Mouse (Mus musculus): ENCODE measurements around the gene Carmil1. TPM values are rescaled to one million over a fixed set of nuclear protein-coding genes. Genes with fewer than 3 reads are reported as not detected.

Carmil1 gene
- 6.3 and 7.5 TPM in 2 replicates for polyA plus RNA-seq (2014; fragmentation: Nextera tagmentation; extraction: Ambion mirVana)

DNA sequence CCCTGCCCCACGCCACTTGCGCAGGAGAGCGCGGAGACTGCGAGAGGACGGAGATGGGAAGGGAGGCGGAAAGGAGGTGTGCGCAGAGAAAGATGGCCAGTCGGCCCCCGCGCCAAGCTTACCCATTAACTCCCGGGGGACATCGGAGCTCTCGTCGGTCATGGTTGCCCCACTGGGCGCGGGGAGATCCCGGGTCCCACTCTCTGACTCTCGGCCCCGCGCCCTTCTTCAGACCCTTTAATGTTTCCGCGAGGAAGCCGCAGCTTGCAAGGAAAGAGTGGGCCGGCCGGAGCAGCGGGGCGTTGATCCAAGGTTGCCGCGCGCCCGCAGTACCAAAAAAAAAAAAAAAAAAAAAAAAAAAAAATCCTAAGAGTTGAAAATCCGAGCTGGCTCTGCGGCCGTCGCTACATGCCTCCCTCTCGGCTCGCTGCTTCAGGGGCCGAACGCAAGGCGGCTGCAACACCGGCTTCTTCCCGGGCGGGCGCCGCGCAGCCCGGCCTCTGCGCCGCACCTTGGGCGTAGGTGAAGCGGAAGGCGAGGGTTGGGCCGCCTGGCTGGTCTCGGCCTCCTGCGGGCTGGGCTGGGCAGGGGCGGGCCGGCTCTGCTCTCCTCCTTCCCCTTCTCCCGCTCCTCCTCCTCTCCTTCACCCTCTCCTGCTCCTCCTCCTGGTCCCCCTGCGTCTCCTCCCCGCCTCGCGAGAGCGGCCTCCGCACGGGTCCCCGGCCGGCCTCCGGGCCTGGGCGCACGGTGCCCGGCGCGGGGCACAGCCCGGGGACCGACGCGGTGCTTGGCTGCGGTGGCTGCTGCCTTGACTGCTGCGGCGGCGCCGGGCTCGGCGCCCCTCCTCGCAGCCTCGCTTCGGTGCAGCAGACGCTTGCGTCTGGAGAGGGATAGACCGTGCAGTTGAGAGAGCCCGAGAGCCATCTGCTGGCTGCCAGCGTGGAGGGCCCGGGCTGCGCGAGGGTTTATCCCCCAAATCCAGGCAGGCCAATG lies at the start of gene Carmil1:
Carmil1 (minus strand) TSS at position 357 of the 993 bp plus-strand sequence.
- peak; percentile 93 for ATAC-seq (ENCODE audit: insufficient number of reproducible peaks, insufficient read depth, low FRiP score, low read depth)
- Histone ChIP-seq H3K4me3 (ENCODE audit: control insufficient read depth in 1 of 2, insufficient read depth in 1 of 2, low read depth in 1 of 2, low read length in 2 of 2) (peak within 1 kb of the TSS; percentile 65 to 77), H3K9me3 (ENCODE audit: control insufficient read depth, low read length) (no peaks in the 10 kb centered on the region), H3K36me3 (ENCODE audit: control insufficient read depth, insufficient read depth, low read length) (no peaks in the 10 kb centered on the region), H3K9ac (ENCODE audit: low read length) (peak within 1 kb of the TSS; percentile 71), H3K27me3 (ENCODE audit: control insufficient read depth, insufficient read depth, low read length) (peaks cover 16% of the 10 kb centered on the region), H3K27ac (replicated peaks in 1 of 2; ENCODE audit: control insufficient read depth in 1 of 2, insufficient read depth in 1 of 2, low read depth in 2 of 2, low read length in 2 of 2) (peak within 1 kb of the TSS; percentile 38 to 59; a peak in 3 of 4 replicates), H3K4me2 (ENCODE audit: low read length) (peak within 1 kb of the TSS; percentile 99), H3K4me1 (ENCODE audit: control insufficient read depth in 2 of 2, insufficient read depth in 2 of 2, low read length in 2 of 2) (peaks cover 0 to 7% of the 10 kb centered on the region in 2 experiments; a peak in 2 of 4 replicates)
- WGBS = under 1% methylated on average over 83 of the region's 96 CpGs

DNA sequence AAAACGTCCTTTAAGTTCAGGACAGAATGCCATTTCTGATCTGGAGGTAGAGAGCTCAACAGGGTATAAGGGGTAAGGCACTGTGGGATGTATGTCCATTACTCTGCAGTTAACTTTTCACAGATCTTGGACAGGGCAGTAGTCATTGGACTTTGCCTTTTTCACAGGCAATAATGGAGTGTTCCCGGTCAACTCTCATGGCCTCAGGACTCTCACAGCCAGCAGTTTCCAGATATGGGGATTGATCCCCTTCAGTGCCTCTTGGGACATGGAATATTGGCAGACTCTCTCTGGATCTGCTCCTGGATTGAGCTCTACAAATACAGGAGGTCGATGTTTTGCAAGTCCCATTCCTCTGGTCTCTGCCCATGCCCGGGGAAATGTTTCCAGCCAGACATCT lies 49.5 kb upstream of the Carmil1 start:
- Histone ChIP-seq H3K4me1 (ENCODE audit: control insufficient read depth in 2 of 2, insufficient read depth in 2 of 2, low read length in 2 of 2) (no peaks in the 10 kb centered on the region), H3K4me2 (ENCODE audit: low read length) (no peak overlapping the region), H3K9ac (ENCODE audit: low read length) (no peak overlapping the region), H3K27ac (replicated peaks in 1 of 2; ENCODE audit: control insufficient read depth in 1 of 2, insufficient read depth in 1 of 2, low read depth in 2 of 2, low read length in 2 of 2) (no peak overlapping the region), H3K9me3 (ENCODE audit: control insufficient read depth, low read length) (no peaks in the 10 kb centered on the region), H3K27me3 (ENCODE audit: control insufficient read depth, insufficient read depth, low read length) (no peaks in the 10 kb centered on the region), H3K4me3 (ENCODE audit: control insufficient read depth in 1 of 2, insufficient read depth in 1 of 2, low read depth in 1 of 2, low read length in 2 of 2) (no peak overlapping the region), H3K36me3 (ENCODE audit: control insufficient read depth, insufficient read depth, low read length) (no peaks in the 10 kb centered on the region)
- 72% methylated on average over 4 of the region's 4 CpGs for WGBS
- ATAC-seq (ENCODE audit: insufficient number of reproducible peaks, insufficient read depth, low FRiP score, low read depth) = no peak

DNA sequence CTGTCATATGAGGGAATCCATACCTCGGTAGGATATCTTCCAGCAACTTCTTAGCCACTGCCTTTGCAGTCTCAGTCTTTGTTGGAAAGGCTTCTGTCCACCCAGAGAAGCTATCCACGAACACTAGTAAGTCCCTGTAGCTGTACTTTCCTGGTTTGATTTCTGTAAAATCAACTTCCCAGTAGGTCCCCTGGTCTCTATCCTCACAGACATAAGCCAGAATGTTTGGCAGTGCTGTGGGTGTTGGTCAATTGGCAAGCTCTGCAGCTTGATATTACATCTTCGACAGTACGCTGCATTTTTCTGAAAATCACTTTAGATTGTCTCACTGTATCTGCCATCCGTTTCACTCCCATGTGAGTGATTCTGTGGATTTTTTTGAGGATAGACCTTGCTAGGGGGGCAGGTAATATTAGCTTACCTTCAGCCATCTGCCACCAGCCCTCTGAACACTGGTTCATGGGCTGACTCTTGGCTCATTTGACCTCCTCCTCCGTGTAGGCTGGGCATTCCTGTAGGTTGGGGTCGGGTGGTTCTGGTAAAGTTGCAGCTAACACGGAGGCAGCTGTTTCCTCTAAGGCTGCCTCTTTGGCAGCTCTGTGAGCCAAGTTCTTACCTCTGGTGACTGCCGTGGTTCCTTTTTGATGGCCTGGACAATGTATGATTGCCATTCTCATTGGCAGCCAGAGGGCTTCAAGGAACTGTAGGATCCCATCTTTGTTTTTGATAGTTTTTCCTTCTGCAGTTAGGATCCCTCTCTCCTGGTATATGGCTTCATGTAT lies 47.6 kb upstream of the Carmil1 start:
- no peaks in the 10 kb centered on the region for H3K4me1 ChIP-seq (ENCODE audit: control insufficient read depth in 2 of 2, insufficient read depth in 2 of 2, low read length in 2 of 2)
- no peaks in the 10 kb centered on the region for H3K36me3 ChIP-seq (ENCODE audit: control insufficient read depth, insufficient read depth, low read length)
- ATAC-seq (ENCODE audit: insufficient number of reproducible peaks, insufficient read depth, low FRiP score, low read depth) = no peak
- no peak overlapping the region for H3K9ac ChIP-seq (ENCODE audit: low read length)
- H3K27ac ChIP-seq (replicated peaks in 1 of 2; ENCODE audit: control insufficient read depth in 1 of 2, insufficient read depth in 1 of 2, low read depth in 2 of 2, low read length in 2 of 2) = no peak overlapping the region
- H3K9me3 ChIP-seq (ENCODE audit: control insufficient read depth, low read length) = no peaks in the 10 kb centered on the region
- H3K4me2 ChIP-seq (ENCODE audit: low read length) = no peak overlapping the region
- no peak overlapping the region for H3K4me3 ChIP-seq (ENCODE audit: control insufficient read depth in 1 of 2, insufficient read depth in 1 of 2, low read depth in 1 of 2, low read length in 2 of 2)
- no peaks in the 10 kb centered on the region for H3K27me3 ChIP-seq (ENCODE audit: control insufficient read depth, insufficient read depth, low read length)
- 61% methylated on average over 9 of the region's 9 CpGs for WGBS

DNA sequence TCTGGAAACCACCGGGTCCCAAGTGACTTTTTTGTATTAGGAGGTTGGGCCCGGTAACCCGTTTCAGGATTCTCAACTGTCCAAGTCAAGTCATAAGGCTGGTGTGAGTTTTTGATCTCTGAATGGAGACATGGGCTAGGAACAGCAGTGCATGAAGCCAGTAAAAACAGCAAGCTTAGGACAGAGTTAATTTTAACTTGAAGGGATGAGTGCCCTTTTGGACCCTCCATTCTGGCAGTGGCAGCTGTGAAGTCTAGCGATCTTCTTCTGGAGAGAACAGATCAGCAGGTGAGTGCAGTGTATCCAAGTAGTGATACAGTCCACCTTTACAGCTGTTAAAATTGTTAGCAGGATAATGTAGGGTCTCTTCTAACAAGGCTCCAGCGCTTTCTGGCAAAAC lies 46.6 kb upstream of the Carmil1 start, which contains the start of gene Cmah:
Cmah (plus strand) TSS at position 204 of the 400 bp plus-strand sequence.
- WGBS = 75% methylated on average over 5 of the region's 5 CpGs
- Histone ChIP-seq H3K9ac (ENCODE audit: low read length) (no peak within 1 kb of the TSS), H3K4me2 (ENCODE audit: low read length) (no peak within 1 kb of the TSS), H3K27ac (replicated peaks in 1 of 2; ENCODE audit: control insufficient read depth in 1 of 2, insufficient read depth in 1 of 2, low read depth in 2 of 2, low read length in 2 of 2) (no peak within 1 kb of the TSS), H3K9me3 (ENCODE audit: control insufficient read depth, low read length) (no peaks in the 10 kb centered on the region), H3K4me3 (ENCODE audit: control insufficient read depth in 1 of 2, insufficient read depth in 1 of 2, low read depth in 1 of 2, low read length in 2 of 2) (no peak within 1 kb of the TSS), H3K4me1 (ENCODE audit: control insufficient read depth in 2 of 2, insufficient read depth in 2 of 2, low read length in 2 of 2) (0 out of 4 replicates have a peak, but pooled peaks cover 0 to 4% of the 10 kb centered on the region in 2 experiments), H3K36me3 (ENCODE audit: control insufficient read depth, insufficient read depth, low read length) (no peaks in the 10 kb centered on the region), H3K27me3 (ENCODE audit: control insufficient read depth, insufficient read depth, low read length) (no peaks in the 10 kb centered on the region)
- ATAC-seq (ENCODE audit: insufficient number of reproducible peaks, insufficient read depth, low FRiP score, low read depth) = no peak

DNA sequence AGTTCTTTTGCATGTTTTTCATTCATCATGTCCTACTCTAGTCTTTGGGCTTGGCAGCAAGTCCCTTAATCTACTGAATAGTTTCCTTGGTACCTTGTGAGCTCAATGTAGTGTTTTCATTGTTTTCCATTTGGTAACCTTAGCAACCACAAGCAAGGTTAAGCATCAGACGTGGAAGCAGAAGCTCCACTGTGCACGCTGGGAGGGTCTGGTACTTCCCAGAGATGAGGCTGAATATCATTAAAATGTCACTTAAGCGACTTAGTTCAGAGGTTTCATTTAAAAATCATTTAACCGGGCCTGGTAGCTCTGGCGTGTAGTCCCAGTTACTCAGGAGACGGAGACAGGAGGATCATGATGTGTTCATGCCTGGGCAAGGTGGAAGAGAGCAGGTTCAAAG lies 40.7 kb upstream of the Carmil1 start:
- no peak overlapping the region for H3K27ac ChIP-seq (replicated peaks in 1 of 2; ENCODE audit: control insufficient read depth in 1 of 2, insufficient read depth in 1 of 2, low read depth in 2 of 2, low read length in 2 of 2)
- H3K9me3 ChIP-seq (ENCODE audit: control insufficient read depth, low read length) = no peaks in the 10 kb centered on the region
- 0 out of 4 replicates have a peak, but pooled peaks cover 0 to 4% of the 10 kb centered on the region in 2 experiments for H3K4me1 ChIP-seq (ENCODE audit: control insufficient read depth in 2 of 2, insufficient read depth in 2 of 2, low read length in 2 of 2)
- H3K9ac ChIP-seq (ENCODE audit: low read length) = no peak overlapping the region
- 71% methylated on average over 6 of the region's 6 CpGs for WGBS
- ATAC-seq (ENCODE audit: insufficient number of reproducible peaks, insufficient read depth, low FRiP score, low read depth) = no peak
- H3K4me3 ChIP-seq (ENCODE audit: control insufficient read depth in 1 of 2, insufficient read depth in 1 of 2, low read depth in 1 of 2, low read length in 2 of 2) = no peak overlapping the region
- no peak overlapping the region for H3K4me2 ChIP-seq (ENCODE audit: low read length)
- no peaks in the 10 kb centered on the region for H3K36me3 ChIP-seq (ENCODE audit: control insufficient read depth, insufficient read depth, low read length)
- H3K27me3 ChIP-seq (ENCODE audit: control insufficient read depth, insufficient read depth, low read length) = no peaks in the 10 kb centered on the region

DNA sequence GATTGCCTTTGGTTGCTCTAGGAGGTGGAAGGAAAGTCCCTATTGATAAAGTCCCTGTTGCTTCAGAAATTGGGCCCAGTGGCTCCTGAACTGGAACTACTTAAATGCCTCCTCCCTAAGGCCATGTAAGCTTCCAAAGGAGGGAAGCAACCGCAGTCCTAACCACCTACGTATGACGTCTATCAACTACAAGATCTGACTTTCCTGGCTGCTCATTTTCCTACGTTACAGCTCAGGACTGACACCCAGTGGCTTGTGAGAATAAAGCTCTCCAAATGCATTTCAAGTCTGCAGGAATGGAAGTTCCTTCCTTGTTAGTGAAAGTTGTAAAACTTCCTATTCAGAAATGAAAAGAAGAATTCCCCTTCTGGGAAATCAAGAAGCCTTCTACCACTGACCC lies 38.0 kb upstream of the Carmil1 start:
- no peak for ATAC-seq (ENCODE audit: insufficient number of reproducible peaks, insufficient read depth, low FRiP score, low read depth)
- Histone ChIP-seq H3K9ac (ENCODE audit: low read length) (no peak overlapping the region), H3K4me2 (ENCODE audit: low read length) (no peak overlapping the region), H3K36me3 (ENCODE audit: control insufficient read depth, insufficient read depth, low read length) (no peaks in the 10 kb centered on the region), H3K4me1 (ENCODE audit: control insufficient read depth in 2 of 2, insufficient read depth in 2 of 2, low read length in 2 of 2) (0 out of 4 replicates have a peak, but pooled peaks cover 0 to 4% of the 10 kb centered on the region in 2 experiments), H3K27me3 (ENCODE audit: control insufficient read depth, insufficient read depth, low read length) (no peaks in the 10 kb centered on the region), H3K27ac (replicated peaks in 1 of 2; ENCODE audit: control insufficient read depth in 1 of 2, insufficient read depth in 1 of 2, low read depth in 2 of 2, low read length in 2 of 2) (no peak overlapping the region), H3K9me3 (ENCODE audit: control insufficient read depth, low read length) (no peaks in the 10 kb centered on the region), H3K4me3 (ENCODE audit: control insufficient read depth in 1 of 2, insufficient read depth in 1 of 2, low read depth in 1 of 2, low read length in 2 of 2) (no peak overlapping the region)
- 14% methylated on average over 4 of the region's 4 CpGs for WGBS

DNA sequence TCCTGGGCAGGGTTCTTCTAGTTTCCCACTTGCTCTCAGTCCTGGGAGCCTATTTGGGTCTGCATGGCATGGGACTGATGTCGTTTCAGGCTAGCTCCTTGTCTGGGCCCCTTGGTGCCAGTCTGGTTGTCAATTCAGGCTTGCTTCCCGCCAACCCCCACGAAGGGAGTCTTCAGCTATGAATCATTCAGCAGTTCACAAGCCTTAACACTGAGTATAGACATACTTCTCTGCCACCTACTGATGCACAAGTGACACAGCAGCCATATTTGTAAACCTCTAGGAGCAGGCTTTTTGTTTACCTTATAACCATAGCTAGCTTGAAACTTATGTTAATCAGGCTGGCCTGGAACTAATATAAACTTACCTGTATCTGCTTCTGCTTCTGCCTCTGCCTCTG lies 36.0 kb upstream of the Carmil1 start:
- 55% methylated on average over 3 of the region's 3 CpGs for WGBS

More for the DNA sequence above, 36.0 kb upstream of the Carmil1 start:
- Histone ChIP-seq H3K27ac (replicated peaks in 1 of 2; ENCODE audit: control insufficient read depth in 1 of 2, insufficient read depth in 1 of 2, low read depth in 2 of 2, low read length in 2 of 2) (no peak overlapping the region), H3K9ac (ENCODE audit: low read length) (no peak overlapping the region), H3K4me1 (ENCODE audit: control insufficient read depth in 2 of 2, insufficient read depth in 2 of 2, low read length in 2 of 2) (no peaks in the 10 kb centered on the region), H3K4me3 (ENCODE audit: control insufficient read depth in 1 of 2, insufficient read depth in 1 of 2, low read depth in 1 of 2, low read length in 2 of 2) (no peak overlapping the region), H3K4me2 (ENCODE audit: low read length) (no peak overlapping the region), H3K36me3 (ENCODE audit: control insufficient read depth, insufficient read depth, low read length) (no peaks in the 10 kb centered on the region), H3K27me3 (ENCODE audit: control insufficient read depth, insufficient read depth, low read length) (no peaks in the 10 kb centered on the region), H3K9me3 (ENCODE audit: control insufficient read depth, low read length) (no peaks in the 10 kb centered on the region)
- no peak for ATAC-seq (ENCODE audit: insufficient number of reproducible peaks, insufficient read depth, low FRiP score, low read depth)
